Mouse (Mus musculus) left cerebral cortex, postnatal 36 days (tissue): ENCODE data around the gene Gm10591. TPM values are rescaled to one million over a fixed set of nuclear protein-coding genes. Genes with fewer than 3 reads are reported as not detected.
"Not testable (repeated sequence)": the region's sequence is repeated elsewhere in the genome, so short reads cannot be mapped to it uniquely, and the experiment has no call there.

Experiments used
- DNase-seq, 2 experiments: peaks; one replicate each; pipeline ENCODE4 v3.0.0; 2021 to 2022; ENCODE audit warnings: low spot score in 2 of 2, mixed read lengths in 1 of 2
- intact Hi-C: fragments of 180-260 bp; cut with DNase I; formaldehyde crosslinking; loops from one replicate; pipeline ENCODE4 v1.15.1; 2025
- total RNA-seq, 2 experiments: library from RNA; stranded (reverse); gene quantifications; 2 replicates each; pipeline ENCODE4 v1.2.3; 2021

The Gm10591 gene
- not detected for total RNA-seq

- intact Hi-C loops: not testable (repeated sequence)
Measured at GRCm38 (mm10) chr4:42611895-42612294, at the start of gene Gm10591. TSS of gene Gm10591 (plus strand) at chr4:42612195.

GRCm38 (mm10) chr4:42629419-42629818, 17.4 kb downstream of the Gm10591 start, which contains the start of gene Gm2564:
TSS of gene Gm2564 (plus strand) at chr4:42629719.
- intact Hi-C loops, DNase-seq: not testable (repeated sequence)

More at GRCm38 (mm10) chr4:42611895-42612294, at the start of gene Gm10591:
- DNase-seq: not testable (repeated sequence)

- intact Hi-C loops, DNase-seq: not testable (repeated sequence)
Measured at GRCm38 (mm10) chr4:42654951-42655350, 43.0 kb downstream of the Gm10591 start, which contains the start of gene Ccl27b. TSS of gene Ccl27b (plus strand) at chr4:42655251.

- intact Hi-C loops, DNase-seq: not testable (repeated sequence)
Measured at GRCm38 (mm10) chr4:42661793-42662192, 49.8 kb downstream of the Gm10591 start, which contains the start of gene Il11ra2. TSS of gene Il11ra2 (minus strand) at chr4:42661893.

Other genes with a start within 250 kb of the Gm10591 start
- gene Gm21586, start 172.8 kb upstream of the Gm10591 start, total RNA-seq: not detected
- gene Gm2163, start 145.4 kb upstream of the Gm10591 start, total RNA-seq: 1 to 10 TPM; 6.9 to 7.7 TPM
- gene Fam205a2, start 84.0 kb upstream of the Gm10591 start, total RNA-seq: under 1 TPM in 1 of 2 experiments, not detected in 1; 0.66 TPM
- 10 to 100 TPM; 14.3 TPM for gene Gm2564, start 17.5 kb downstream of the Gm10591 start, total RNA-seq
- 1 to 10 TPM; 3.9 to 7.2 TPM for gene Ccl27b, start 43.1 kb downstream of the Gm10591 start, total RNA-seq
- gene Il11ra2, start 49.7 kb downstream of the Gm10591 start, total RNA-seq: under 1 TPM; 0.32 to 0.41 TPM
- gene 4930578G10Rik, start 123.3 kb downstream of the Gm10591 start, total RNA-seq: 1 to 10 TPM; 3.1 to 4.0 TPM
- gene Ccl19, start 144.4 kb downstream of the Gm10591 start, total RNA-seq: 1 to 10 TPM in 1 of 2 experiments, under 1 TPM in 1; 0.82 to 1.0 TPM
- under 1 TPM in 1 of 2 experiments, not detected in 1; 0.52 TPM for gene Ccl21a, start 161.8 kb downstream of the Gm10591 start, total RNA-seq
- gene Fam205a1, start 241.7 kb downstream of the Gm10591 start, total RNA-seq: under 1 TPM; 0.20 to 0.22 TPM
- gene Gm12394, start 244.6 kb downstream of the Gm10591 start, total RNA-seq: 1 to 10 TPM; 2.6 TPM